Mouse (Mus musculus) left cerebral cortex, postnatal 10 days (tissue): ENCODE data around the gene Rnase4. TPM values are rescaled to one million over a fixed set of nuclear protein-coding genes. Genes with fewer than 3 reads are reported as not detected.

Source experiments
- DNase-seq, 2 experiments: peaks; one replicate each; pipeline ENCODE4 v3.0.0; 2021 to 2022; ENCODE audit warnings: low spot score in 2 of 2, mixed read lengths in 1 of 2; ENCODE audit errors: extremely low spot score in 1 of 2
- intact Hi-C: fragments of 180-260 bp; cut with DNase I; formaldehyde crosslinking; loops from one replicate; pipeline ENCODE4 v1.15.1; 2025
- total RNA-seq, 2 experiments: library from RNA; stranded (reverse); gene quantifications; 2 replicates each; pipeline ENCODE4 v1.2.3; 2021

Rnase4 gene
- total RNA-seq = 10 to 100 TPM; 11.2 to 14.0 TPM

DNA sequence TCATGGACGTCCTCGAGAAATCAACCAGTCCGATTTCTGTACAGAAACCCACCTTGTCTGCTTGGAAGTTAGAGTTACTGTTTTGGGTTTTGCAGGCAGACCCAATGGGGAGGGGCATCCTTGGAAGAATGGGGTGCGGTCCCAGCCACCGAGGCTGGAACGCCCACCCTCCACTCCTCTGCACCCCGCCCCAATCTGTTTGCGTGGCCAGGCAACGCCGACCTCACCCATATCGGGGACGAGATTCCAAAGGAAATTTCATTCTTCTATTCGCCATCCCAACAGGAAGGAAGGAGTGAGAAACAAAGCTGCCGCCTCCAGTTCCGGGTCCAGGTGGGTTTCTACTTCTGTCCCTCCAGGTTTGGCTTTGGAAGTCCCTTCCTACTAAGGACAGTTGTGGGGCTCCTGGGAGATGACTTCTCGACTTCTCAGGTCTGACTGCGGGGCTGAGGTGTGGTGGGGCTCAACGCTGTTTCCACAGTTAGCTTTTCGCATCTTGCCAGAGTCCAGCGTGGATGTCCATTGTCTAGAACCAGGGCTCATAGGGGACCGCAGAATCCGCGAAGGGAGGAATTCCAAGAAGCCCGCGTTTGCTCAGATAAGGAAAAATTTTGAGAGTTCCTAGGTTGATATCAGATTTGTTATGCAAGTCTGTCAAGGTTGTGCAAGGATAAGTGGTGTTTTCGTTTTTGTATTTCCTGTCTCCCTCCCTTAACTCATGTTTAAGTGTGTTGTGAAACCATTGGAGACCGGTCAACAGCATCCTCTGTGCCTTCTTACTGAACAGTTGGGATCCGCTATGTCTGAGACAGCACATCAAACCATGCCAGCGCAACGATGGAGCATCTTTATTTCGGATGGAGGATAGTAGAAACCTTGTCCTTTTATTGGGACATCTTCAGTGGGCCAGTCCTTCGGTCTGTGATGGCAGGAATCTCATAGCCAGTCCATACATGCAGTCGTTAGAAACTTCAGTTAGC lies at the start of gene Rnase4, which contains the start of gene Ang:
Rnase4 (plus strand) TSS at position 157 of the 980 bp plus-strand sequence.
Ang (plus strand) TSS at position 230 of the 980 bp plus-strand sequence.
- peak in 1 of 2 experiments; percentile 76 for DNase-seq

DNA sequence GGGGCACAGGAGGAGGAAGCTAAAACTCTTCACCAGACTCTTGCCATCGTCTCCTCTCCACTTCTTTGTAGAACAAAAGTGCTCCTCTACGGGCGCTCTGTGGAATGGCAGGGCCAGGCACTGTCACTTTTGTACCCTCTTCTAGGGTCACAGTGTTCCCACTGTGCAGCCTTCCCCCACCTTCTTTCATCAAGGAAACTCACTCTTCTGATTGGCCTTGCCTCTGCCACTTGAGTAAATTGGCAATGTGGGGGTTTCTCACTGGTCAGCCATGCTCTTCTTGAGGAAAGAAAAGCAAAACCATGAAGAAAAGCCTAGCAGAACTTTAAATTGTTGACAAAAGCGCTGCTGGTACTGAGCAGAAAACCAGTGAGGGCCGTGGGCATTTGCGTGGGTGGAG lies 49.1 kb upstream of the Rnase4 start, which contains the start of gene Rnase9:
Rnase9 (minus strand) TSS at position 101 of the 400 bp plus-strand sequence.
- intact Hi-C loops = no loop called here
- DNase-seq = no peak

More for the DNA sequence above, at the start of gene Rnase4, which contains the start of gene Ang:
- intact Hi-C loops = no loop called here

DNA sequence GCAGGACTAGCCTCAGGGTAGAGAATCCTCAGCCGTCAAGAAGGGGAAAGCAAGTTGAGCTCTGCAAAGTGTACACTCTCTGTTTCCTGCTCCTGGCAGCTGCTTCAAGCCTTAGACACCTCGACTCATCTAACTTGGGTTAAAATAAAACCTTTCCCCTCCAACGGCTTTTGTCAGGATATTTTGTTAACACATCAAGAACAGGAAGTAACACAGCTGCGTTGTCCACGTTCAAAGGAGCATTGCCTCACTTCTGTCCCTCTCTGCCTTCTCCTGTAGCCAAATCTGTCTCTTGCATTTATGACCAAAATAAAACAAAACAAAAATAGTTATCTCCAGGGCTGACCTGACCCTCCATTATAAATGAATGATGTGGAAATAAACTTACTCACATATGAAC lies 43.0 kb upstream of the Rnase4 start:
- intact Hi-C loops = no loop called here
- DNase-seq = no peak

DNA sequence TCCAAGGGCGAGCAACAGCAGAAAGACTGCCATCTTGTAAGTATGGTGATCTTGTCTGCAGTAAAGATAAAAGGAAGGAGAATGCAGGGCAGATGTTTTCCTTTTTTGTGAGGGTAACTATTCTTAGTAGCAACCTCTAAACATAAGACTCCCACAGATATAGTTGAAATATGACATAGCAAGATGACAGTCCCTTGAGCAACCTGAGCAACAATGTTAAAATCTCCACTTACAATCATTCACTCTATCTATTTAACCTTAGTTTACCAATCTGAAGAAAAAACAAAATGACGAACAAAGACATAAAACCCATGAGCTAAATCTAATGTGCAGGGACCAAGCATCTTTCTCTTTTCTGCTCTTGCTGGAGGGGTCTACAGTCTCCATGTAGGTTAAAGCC lies 40.8 kb upstream of the Rnase4 start, which contains the start of gene Rnase11:
Rnase11 (minus strand) TSS at position 101 of the 400 bp plus-strand sequence.
- intact Hi-C loops = no loop called here
- DNase-seq = no peak

DNA sequence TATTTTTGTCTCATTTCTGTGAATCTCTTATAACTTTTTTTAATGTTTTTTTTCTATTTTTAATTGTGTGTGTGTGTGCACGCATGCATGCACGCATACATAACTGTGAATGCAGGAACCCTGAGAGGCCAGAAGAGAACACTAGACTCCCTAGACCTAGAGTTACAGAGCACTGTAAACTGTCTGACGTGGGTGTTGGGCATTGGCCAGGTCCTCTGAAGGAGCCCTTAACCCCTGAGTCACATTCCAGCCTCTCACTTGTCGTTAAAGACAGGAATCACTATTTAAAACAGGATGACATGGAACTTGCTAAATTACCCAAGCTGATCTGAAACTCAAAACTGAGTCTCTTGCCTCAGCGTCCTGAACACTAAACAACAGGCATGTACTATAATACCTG lies 38.9 kb upstream of the Rnase4 start:
- intact Hi-C loops = no loop called here

DNA sequence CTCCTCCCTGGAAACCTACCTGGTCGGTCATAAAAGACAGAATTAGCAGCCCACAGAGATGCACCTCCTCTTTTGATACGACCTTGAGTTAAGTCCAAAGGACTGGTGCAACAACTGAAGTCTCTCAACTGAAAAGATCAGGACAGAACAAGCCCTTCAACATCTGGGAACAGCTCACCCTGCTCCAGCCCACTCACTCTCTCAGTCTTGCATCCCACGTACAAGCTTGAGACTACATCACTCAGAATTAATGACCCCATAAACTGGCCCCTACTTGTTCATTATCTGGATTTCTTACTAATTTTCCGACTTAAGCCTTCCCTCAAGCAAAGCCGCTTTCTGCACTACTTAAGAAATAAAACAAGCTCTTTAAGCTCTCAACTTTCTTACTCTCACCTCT lies 37.7 kb upstream of the Rnase4 start:
- DNase-seq = no peak
- intact Hi-C loops = no loop called here

More for the DNA sequence above, 38.9 kb upstream of the Rnase4 start:
- DNase-seq = no peak

DNA sequence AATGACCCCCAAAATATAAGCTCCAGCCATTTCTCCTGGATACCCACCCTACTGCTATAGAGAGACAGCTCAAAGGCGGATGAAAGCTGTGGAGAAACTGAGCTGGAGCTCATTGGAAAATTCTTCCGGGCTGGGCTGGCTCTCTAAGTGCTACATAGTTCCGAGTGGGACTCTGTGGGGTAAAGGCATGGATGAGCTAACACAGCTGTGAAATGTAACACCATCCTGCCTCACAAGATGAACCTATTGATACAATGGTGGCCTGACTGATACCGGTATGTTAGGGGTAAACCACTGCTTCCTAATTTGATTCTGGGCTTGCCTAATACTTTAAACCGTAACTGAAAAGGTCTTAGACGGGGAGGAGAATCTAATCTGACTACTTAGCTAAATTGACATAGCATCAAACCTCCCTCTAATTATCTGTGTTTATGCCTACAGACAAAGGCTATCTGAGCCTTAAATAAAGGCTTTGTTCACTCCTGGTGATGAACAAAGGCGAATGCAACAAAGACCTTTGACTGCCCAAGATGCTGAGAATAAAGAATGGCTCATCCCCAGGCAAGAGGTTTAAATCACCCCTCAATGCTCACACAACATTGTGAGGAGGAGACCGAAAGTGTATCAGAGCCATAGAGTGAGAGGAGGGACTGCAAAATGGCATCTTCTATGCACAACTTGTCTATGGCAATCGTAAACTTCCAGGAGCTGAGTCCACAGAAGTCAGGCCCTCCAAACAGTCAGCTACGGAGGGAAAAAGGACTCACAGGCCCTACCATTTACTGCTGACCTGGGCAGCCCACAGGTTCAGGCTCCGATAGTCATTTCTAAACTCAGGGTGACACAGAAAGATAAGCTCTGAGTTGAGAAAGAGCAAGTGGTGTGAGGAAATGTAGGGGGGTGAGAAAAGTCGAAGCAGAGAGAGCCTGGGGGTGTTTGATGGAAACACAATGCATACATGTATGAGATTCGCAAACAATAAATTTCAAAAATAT lies 36.3 kb upstream of the Rnase4 start:
- no peak for DNase-seq
- intact Hi-C loops = no loop called here

DNA sequence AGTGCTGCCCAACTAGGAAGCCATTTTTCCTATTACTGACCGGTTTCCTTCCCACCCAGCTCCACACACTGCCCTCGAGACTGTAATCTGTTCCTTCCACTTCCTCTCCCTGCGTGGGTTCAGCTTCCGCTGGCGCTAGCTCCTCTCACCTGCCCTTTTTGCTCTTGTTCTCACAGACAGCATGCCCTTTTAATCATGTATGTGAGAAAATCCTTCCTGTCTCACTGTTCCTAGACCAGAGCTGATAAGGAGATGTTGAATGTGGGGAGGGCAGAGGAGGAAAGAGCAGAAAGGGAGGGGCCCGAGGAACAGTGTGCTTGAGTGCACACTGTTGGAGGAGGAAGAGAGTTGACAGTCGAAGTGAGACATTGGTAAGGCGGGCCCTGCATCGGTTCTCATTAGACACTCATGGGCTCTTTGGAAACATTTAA lies 33.5 kb upstream of the Rnase4 start, which contains the start of gene Rnase12:
Rnase12 (minus strand) TSS at position 261 of the 431 bp plus-strand sequence.
- DNase-seq = no peak
- intact Hi-C loops = no loop called here

DNA sequence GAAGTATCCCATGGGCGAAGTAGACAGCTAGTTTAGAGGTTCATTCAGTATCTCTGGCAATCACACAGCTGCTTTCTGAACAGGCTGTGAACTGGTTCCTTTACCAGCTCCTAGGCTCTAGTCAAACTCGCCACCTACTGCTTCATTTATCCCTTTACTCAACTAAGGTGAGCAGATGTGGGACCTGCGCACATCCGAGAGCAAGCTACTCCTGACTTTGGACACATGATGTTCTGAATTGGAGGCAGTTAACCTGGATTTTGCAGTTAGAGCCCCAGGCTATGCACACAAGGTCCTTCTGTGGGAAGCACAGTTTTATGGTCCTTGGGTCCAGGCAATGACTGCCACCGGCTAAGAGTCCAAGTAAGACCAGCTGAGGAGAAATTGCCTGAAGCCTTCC lies 30.1 kb upstream of the Rnase4 start:
- no peak for DNase-seq
- intact Hi-C loops = loop anchor here (10.0 kb wide), 1 partner anchor 86 kb away; no protein-coding TSS in a partner anchor

DNA sequence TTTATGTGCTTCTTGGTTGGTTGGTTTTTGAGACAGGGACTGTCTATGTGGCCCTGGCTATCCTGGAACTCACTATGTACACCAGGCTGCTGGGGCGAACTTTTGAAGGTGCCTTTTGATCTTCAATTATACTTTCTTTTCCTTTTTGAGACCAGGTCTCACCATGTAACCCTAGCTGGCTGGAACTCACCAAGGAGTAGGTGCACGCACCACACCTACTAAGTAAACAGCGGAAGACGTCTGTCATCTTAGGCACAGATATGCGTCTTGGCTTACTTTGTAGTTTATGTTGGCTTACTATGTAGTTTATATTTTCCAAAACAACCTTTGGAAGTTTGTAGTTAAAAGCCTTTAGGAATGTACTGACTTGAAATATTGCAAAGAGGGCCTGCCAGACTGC lies 21.9 kb upstream of the Rnase4 start:
- no peak for DNase-seq
- intact Hi-C loops = loop anchor here (5.0 to 10.0 kb wide), 2 partner anchors 94 to 137 kb away; partner anchors contain the start of genes Pip4p1 and Pnp

DNA sequence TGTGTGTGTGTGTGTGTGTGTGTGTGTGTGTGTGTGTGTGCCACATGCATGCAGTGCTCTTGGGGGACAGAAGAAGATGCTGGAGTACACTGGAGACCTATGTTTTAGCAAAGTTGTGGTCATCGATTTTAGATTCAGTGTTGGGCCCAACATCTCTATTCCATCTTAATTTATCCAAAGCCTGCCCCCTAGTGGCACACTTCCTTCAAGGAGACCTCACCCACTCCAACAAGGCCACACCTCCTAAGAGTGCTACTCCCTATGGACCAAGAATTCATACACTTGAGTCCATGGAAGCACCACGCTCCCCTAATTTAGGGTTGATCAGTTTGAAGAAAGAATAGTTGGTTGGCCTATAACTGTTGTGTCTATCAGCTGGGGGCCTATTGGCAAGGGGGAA lies 21.3 kb upstream of the Rnase4 start:
- DNase-seq = peak in 1 of 2 experiments; percentile 50
- intact Hi-C loops = loop anchor here (5.0 to 10.0 kb wide), 2 partner anchors 95 to 137 kb away; partner anchors contain the start of genes Pip4p1 and Pnp

DNA sequence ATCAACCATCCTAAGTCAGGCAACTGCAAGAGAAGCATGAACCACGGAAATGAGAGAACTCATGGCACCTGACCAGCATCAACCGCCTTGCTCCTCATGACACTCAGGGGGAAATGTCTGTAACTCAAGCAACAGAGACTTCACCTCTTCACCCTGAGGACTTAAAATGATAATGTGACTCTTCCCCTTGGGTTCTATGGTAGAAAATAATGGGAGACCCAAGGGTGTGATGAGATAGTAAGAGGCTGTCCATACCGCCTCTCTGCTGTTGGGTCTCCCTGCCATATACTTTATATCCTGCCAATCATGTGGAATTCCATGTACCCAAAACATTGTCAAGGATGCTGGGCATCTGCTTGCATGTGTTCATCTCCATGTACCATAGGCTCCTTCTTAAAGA lies 16.5 kb upstream of the Rnase4 start, which contains the start of gene Olfr750:
Olfr750 (minus strand) TSS at position 101 of the 400 bp plus-strand sequence.
- DNase-seq = no peak
- intact Hi-C loops = no loop called here

DNA sequence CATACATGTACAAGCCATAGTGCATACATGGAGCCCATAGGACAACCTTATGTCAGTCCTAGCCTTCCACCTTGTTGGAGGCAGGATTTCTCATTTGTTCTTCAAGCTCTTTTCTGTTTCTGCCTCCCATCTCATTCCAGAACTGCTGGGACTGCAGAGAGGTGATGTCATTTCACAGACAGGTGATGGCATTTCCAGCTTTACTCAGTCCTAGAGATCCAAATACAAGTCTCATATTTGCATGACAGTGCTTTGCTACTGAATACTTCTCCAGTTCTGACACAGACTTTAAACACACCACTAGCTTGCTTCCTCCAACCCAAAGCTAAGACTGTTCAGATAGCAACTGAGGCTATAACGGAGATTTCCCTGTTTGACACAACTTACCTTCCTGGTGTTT lies 11.7 kb upstream of the Rnase4 start:
- no peak for DNase-seq
- intact Hi-C loops = no loop called here

DNA sequence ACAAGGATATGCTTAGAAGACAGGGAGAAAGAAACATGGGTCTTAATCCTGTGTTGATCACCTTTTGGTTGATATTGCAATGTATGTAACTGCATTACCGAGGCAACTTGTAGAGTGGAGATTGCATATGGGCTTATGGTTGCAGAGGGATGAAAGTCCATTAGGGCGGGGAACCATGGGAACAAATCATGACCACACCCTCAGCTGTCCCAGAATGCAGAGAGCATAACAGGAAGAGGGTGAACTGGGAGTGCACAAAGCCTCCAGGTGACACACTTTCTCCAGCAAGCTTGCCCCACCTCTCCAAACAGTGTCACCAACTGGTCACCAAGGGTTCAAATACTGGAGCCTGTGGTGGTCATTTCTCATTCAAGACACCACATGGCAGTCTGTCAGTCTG lies 9.8 kb upstream of the Rnase4 start:
- intact Hi-C loops = no loop called here
- DNase-seq = no peak

DNA sequence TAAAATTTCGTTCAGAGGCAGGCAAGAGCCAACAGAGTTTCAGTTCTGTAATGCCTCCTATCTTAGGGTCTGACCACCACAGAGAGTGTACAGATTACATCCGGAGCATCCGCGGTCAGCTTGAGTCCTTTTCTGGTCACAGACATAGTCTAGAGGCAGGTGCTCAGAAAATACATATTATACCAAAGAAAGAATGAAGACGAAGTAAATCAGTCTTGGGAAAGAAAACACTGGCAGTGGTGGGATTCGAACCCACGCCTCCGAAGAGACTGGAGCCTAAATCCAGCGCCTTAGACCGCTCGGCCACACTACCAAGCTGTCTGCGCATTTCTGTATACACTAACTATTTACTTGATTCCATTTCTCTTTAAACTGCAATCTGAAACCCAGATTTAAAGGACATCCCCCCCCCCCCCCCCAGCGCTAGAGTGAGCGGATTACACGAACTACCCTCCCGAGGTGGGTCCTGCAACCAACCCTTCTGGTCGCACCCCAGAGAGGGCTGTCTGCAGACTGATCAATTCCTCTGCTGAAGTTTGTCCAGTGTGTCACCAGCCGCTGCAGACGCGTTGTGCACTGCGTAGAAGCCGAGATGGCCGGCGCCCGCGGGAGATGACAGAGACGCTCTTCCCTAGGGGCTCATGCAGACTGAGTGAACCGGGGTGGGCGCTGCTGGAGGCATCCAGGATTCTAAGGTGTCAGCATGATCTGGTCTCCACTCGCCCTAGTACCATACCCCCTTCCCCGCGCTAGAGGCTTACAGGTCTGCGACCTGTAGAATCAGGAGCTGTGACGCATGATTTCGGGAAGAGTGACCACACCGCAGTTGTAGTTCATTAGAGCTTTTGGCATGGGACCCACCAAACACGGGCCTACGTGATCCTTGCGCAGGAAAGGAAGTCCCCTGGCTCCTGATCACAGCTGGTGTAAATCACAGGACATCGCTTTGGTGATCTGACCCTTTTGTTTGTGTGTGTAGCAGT lies 8.0 kb upstream of the Rnase4 start:
- intact Hi-C loops = no loop called here
- peak in 1 of 2 experiments; percentile 62 for DNase-seq

DNA sequence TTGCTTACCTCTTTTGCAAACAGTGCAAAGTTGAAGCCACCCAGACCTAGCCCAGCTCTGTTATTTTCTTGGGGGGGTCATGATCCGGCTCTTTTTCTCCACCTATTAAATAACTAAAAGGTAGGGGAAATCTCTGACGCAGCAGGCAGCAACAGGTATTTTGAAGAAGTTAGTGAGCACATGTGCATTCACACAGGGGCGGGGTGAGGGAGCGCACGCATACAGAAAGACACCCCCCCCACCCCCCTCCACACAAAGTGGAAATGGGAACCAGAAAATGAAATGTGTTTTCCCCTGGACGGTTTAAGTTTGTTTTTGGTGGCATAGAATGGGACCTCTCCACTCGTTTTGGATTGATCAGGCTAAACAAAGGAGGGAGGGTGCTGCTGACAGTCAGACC lies 7.1 kb upstream of the Rnase4 start:
- DNase-seq = no peak
- intact Hi-C loops = no loop called here

DNA sequence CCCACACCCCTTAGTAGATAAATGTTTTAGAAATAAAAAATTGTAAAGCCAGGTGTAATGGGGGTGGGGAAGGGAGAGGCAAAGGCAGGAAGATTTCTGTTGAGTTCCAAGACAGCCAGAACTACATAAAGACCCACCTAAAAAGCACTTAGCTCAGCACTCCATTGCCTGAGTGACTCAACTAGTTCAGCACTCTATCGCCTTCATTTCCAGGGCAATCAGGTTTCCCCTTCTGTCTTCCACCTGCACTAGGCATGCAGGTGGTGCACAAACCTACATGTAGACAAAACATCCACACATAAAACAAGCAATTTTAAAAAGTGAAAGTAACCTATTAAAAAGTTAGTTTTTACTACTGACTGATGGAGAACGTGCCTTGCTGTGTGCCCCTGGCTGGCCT lies 5.8 kb upstream of the Rnase4 start:
- intact Hi-C loops = loop anchor here (5.0 kb wide), 1 partner anchor 278 kb away; the partner anchor contains the start of genes Ccnb1ip1 and Parp2

More for the DNA sequence above, 5.8 kb upstream of the Rnase4 start:
- no peak for DNase-seq
